Mouse (Mus musculus): ENCODE measurements at regions not wholly inside any gene's neighbourhood (a gene's known extent, or its start where the extent isn't known, plus 50 kb on each side); places are given as distances from the start of the nearest gene placed in this dataset.

DNA sequence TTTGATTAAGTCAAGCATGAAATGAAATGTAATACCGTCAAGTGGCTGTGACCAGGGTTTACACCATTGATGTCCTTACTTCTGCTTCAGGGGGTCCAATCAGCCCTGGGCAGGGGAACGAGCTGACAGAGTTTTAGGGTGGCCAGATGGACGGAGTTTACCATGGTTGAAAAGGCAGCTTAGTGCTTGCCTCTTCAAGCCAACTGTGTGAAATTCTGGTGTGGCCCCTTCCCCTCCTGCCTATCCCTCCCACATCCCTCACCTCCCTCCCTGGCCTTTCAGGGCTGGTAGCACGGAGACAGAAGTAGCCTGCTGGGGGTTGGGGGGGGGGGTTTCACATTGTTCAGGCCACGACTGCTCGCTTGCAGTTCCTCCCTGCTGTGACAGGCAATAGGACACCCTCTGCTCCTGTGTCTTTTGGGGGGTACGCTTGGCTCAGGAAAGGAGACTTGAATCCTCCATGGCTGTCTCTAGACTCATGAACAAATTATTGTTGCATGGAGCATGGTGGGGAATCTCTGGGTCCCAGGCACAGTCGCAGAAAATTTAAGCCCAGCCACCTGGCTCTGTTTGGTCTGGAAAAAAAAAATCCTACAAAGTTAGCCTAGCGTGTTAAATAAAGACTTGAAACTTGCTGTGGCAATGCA, 262.4 kb upstream of the Irx3 start:
- DNase-seq, result no peak

DNA sequence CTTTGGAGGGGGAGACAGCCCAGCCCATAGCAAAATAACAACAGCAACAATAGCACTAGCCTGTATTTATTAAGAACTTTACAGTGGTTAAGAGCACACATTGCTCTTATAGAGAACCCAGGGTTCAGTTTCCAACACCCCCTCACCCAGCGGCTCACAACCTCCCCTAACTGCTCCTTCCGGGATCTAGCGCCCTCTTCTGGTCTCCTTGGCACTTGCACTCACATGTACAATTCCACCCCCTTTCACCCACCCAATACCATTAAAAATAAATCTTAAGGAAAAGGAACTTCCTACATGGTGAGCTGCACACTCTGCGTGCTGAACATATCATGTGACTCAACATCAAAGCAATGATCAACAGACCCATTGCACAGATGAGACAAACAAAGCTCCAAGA, 261.5 kb upstream of the Irx3 start:
- DNase-seq, result no peak

DNA sequence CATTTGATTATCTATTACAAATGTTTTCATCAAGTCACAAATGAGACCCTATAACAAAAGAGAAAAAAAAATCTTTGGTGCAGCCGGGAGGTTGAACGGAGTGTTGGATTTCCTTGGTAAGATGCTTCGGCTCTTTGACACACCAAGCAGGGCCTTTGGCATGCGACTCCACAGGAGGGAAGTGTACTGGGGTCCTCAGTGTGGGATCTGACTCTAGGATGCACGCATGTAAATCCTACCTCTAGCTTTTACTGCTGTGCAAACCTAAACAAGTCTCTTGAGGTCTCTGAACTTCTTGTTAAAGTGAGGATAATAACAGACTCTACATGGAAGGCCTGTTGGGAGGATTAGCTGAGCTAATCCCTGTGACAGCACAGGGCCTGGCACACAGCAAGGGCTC, 257.6 kb upstream of the Irx3 start:
- DNase-seq, result no peak

- no peak for DNase-seq
Measured at GRCm38 (mm10) chr8:92058953-92059352, 257.1 kb upstream of the Irx3 start.

GRCm38 (mm10) chr8:92057857-92058256, 256.0 kb upstream of the Irx3 start:
- no peak for DNase-seq

- DNase-seq, result no peak
Measured at GRCm38 (mm10) chr8:92055590-92055989, 253.7 kb upstream of the Irx3 start.

DNA sequence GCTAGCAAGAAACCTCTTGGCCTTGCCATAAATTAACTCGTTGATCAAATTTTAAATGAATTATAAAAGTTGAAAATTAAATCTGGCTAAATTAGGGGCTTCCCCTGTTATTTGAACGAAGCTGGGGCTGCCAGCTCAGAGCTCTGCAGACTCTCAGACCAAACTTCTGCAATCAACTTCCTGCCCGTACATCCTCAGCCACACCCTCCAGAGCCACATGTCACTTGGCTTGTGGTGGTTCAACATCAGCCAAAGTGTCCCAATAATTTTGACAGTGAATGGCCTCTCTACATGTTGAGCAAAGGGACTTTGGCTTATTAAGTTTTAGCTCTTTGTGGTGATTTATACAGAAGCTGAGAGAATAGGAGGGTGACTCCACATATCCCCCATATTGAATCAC, 242.8 kb upstream of the Irx3 start:
- DNase-seq, result no peak

- DNase-seq, result no peak
Measured at GRCm38 (mm10) chr8:92042951-92043350, 241.1 kb upstream of the Irx3 start.

- DNase-seq, result no peak
Measured at GRCm38 (mm10) chr8:92029954-92030353, 228.1 kb upstream of the Irx3 start.

- DNase-seq, result no peak
Measured at GRCm38 (mm10) chr8:92029516-92029915, 227.6 kb upstream of the Irx3 start.

DNA sequence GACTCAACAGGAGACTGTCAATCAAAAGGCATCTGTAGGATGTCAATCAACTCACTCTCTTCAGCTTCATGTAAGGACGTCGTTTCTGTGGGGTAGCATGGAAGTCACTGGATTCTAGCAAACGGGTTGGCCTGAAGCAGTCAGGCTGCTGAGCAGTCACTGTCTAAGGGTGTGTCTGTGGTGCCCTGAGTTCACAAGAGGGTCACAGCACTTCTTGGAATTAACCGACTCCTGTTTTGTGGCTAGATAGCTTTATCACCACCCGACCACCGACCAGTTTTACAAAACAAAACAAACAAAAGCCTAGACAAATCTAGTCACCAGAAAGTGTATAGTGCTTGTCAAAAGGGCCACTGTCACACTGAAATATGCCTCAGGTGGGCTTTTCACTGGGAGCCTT, 226.4 kb upstream of the Irx3 start:
- DNase-seq, result no peak

- DNase-seq, result no peak
Measured at GRCm38 (mm10) chr8:92024133-92024532, 222.3 kb upstream of the Irx3 start.

GRCm38 (mm10) chr8:92021521-92021920, 219.7 kb upstream of the Irx3 start:
- no peak for DNase-seq

GRCm38 (mm10) chr8:92014704-92015103, 212.8 kb upstream of the Irx3 start:
- DNase-seq, result no peak

GRCm38 (mm10) chr8:92013183-92013582, 211.3 kb upstream of the Irx3 start:
- no peak for DNase-seq

DNA sequence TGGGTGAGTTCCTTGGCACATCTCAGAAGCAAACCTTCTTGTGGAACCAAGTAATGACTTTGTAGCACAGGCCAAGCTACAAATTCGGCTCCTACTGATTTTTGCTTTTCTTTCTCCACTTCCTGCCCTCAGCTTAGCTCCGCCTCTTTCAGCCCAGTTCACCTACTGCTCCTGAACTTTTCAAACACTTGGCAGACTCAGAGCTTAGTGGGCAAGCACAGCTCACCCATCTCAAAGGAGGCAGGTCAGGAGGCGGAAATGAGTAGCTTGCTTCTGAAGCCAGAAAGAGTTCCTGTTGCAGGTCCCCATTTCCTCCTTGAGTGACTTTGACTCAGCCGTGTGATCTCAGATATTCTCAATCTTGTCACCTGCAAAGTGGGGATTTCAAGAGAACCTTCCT, 208.5 kb upstream of the Irx3 start:
- DNase-seq, result no peak

DNA sequence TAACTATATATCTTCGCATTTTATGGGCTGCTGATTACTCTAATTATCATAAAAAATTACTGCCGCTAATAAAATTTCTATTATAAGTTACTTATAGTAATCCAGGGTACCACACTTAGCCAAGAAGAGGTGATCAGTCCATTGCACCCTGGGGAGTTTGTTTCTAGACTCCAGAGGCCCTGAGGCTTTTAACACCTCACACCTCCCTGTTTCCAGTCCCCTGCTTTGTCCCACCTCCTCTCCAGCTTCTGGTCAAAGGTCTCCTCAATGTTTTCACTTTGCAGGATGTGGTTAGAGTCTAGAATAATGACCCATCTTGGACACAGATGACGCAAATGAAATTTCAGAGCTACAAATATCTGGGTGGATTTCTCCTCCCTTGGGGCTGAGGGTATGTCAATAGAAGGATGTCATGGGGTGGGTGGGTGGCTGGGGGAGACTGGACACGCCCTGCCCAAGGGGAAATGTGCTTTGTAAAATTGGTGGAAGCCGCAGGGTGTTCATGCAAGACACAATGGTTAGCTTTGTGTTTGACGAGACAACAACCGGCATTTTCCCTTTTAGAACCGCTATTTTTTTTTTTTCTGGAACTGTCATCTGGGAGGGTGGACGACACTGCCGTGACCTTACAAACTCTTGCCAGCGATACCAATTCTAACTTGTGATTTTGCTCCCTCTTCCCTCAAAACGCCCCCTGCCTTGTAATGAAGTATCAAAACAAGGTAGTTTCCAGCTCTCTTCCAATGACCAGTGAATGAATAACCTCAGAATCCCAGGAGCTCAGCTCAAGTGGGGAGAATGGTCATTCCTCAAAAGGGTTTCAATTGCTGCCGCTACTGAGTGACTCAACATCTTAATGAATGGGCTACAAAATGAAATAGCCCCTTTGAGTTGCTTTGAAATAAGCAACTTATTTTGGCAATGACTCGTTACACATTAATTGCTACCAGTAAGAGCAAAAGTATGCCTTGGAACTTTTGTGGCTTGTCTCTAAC, 207.0 kb upstream of the Irx3 start:
- no peak for DNase-seq

DNA sequence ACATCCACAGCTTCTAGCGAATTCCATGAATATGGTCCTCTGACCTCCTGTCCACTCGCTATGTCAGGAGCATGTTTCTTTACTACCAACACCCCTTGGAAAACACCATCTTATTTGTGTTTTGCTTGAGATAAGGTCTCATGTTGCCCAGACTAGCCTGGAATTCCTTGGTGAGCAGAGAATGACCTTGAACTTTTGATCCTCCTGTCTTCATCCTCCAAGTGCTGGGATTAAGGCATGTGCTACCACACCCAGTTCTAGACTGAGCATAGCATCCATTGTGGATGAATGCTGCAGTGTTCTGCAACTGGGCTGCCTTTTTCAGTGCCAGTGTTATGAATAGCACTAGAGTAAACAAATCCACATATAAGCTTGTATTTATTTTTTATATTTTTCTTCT, 203.2 kb upstream of the Irx3 start:
- DNase-seq, result no peak

- no peak for DNase-seq
Measured at GRCm38 (mm10) chr8:92004532-92004931, 202.7 kb upstream of the Irx3 start.

- DNase-seq, result no peak
Measured at GRCm38 (mm10) chr8:92000368-92000767, 198.5 kb upstream of the Irx3 start.

DNA sequence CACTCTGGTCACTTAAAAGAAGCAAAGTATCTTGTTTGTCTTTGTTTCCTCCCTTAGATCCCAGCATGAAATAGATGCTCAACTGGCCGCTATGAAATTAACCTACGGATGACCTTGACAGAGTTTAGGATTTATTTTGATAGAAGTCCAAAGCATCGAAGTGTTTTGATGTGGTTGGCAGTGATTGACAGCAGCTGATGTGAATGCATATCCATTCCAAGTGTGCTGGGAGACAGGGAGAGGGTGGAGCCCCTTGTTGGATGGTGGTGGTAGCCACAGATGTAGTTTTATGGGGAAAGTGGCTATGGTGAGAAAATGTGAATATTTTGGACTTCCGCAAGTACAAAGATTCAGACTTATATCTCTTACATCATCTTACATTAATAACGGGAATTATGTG, 197.8 kb upstream of the Irx3 start:
- no peak for DNase-seq

DNA sequence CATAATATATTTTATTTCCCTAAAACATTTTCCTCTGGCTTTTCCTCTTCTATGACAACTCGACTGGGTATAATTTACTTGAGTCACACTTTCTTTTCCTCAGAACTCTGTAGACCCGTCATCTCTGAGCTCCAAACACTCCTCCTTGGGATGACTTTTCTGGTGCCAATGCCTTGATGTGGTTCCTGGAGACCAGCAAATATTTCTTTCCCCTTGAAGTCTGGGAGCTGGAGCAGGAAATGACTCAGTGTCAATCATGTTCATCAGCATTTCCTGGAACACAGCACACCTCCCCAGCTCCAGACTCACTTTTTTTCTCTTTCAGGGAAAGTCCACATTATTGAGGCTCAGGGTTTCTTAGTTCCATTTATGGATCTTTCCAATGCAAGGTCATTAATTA, 197.3 kb upstream of the Irx3 start:
- no peak for DNase-seq

GRCm38 (mm10) chr8:91997892-91998189, 196.0 kb upstream of the Irx3 start:
- DNase-seq, result no peak

GRCm38 (mm10) chr8:91997023-91997891, 195.4 kb upstream of the Irx3 start:
- no peak for DNase-seq

Measured in lung, postnatal 14 days (tissue).